Mouse (Mus musculus): ENCODE measurements at regions not wholly inside any gene's neighbourhood (a gene's known extent, or its start where the extent isn't known, plus 50 kb on each side); places are given as distances from the start of the nearest gene placed in this dataset.

- TF ChIP-seq CTCF (IDR thresholded peaks at IDR 0.05; ENCODE audit: control insufficient read depth, insufficient read depth, insufficient read length) (no peak), USF1 (IDR thresholded peaks at IDR 0.05; ENCODE audit: low read depth) (no peak), MYOD1 (IDR thresholded peaks at IDR 0.05; ENCODE audit: control insufficient read depth, insufficient read length, low read depth) (no peak), CEBPB (IDR thresholded peaks at IDR 0.05; ENCODE audit: low read depth) (no peak), FOSL1 (IDR thresholded peaks at IDR 0.05; ENCODE audit: insufficient read depth, low read length, poor library complexity, severe bottlenecking) (no peak), MAX (IDR thresholded peaks at IDR 0.05) (no peak)
Observed at GRCm38 (mm10) chr2:167840344-167840743, 91.5 kb upstream of the Ptpn1 start.

Data from C2C12 (cell line).